Mouse (Mus musculus) lung, postnatal 0 days (tissue): ENCODE results near the gene Lep.

ENCODE experiments used
- CTCF ChIP-seq: IDR thresholded peaks from 2 replicates; pipeline ENCODE4 v1.5.1; 2016; ENCODE audit warnings: antibody characterized with exemption, mild to moderate bottlenecking
- EP300 ChIP-seq: IDR thresholded peaks from 2 replicates; pipeline ENCODE4 v1.6.1; 2016; ENCODE audit warnings: antibody characterized with exemption, mild to moderate bottlenecking, control low read depth

DNA sequence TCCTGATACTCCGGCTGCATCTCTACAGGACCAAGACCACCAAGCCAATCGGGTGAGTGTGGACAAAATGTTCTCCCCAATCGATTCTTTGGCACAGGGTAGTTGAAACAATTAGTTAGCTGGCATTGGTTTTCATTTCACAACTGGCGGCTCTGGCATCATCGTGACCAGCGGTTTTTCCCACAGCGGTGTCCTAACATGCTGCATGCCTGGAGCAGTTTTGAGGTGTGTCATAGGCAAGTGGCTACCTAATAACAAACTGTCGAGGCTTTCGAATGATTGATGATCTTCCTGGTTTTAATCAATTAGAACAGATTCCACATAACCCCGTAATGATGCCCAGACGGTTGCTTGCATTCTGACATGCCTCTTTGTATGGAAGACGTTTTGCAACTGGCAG is 27.6 kb upstream of the Lep start:
- TF ChIP-seq CTCF (no peak), EP300 (no peak)
